Mouse (Mus musculus): ENCODE measurements around the gene Olfr1425.
"Not testable (repeated sequence)": the region's sequence is repeated elsewhere in the genome, so short reads cannot be mapped to it uniquely, and the experiment has no call there.

The Olfr1425 gene

DNA sequence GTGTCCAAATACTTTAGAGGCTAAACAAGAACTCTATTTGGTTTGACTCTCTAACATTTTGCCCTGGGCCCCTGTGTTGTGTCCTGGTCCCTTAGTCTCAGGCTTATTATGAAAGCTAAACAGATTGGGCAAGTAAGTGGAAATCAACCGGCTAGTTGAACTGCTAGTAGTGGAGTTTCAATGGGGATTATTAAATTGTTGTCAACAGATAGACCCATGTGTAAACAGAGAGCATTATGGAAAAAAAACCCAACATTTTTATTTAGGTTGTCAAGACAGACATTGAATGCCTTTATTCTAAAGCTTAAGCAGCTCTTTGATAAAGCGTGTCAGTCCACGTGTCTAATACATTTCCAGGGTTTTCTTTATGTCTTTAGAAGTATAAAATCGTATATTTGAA lies at the start of gene Olfr1425:
TSS of gene Olfr1425 (minus strand) at position 101 of the 400 bp plus-strand sequence.
- in situ Hi-C loops (cut with MboI): not testable (repeated sequence)

DNA sequence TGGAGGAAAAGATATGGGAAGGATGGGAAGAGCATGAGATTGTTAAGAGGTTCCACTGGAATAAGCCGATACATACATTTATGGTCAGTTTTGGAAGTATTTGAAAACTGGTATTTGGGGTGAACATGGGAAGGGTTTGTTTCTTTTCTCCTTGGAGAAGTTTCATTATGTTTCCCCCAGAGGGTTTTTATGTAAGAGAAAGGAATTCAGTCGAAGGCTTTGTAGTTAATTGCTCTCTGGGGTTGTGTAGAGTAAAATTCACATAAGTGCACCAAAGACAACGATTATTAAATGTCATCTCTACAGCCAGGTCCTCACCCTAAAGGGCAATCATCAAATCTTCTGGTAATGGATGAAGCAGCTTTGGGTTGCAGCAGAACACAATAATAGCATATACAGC lies 45.6 kb upstream of the Olfr1425 start, which contains the start of gene Olfr76:
TSS of gene Olfr76 (minus strand) at position 101 of the 400 bp plus-strand sequence.
- in situ Hi-C loops (cut with MboI): no loop called here

DNA sequence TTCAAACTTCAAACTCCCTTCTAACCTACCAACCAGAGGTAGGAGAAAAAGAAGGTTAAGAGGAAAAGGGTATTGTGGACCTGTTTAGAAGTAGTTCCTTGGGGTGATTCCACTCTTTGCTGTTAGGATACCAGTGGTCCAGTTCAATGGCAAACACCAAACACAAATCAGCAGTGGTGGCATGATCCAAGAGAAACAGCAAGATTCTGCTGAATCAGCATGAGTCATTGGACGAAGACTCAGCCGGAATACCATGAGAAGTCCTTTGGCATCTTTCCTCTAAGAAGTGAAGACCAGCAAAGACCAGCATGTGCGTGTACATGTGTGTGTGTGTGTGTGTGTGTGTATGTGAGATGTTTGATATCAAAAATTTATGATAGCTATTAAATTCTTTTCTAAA lies 38.9 kb upstream of the Olfr1425 start:
- in situ Hi-C loops (cut with MboI): no loop called here

DNA sequence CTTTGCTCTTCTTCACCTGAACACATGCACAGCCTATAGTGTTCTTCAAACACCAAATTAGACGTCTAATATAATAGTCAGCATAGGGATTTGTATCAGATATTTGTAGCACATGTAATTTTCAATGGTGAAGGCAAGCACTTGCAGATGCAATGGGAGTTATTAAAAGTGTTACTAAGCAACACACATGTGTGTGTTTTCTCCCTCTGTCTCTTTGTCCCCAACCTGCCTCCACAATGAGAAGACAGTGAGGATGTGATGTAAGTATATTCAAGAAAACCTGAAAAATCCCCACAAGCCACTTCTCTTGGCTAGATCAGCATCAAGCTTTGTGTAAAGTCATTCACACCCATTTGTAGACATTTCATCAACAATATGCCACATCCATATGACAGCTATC lies 38.3 kb upstream of the Olfr1425 start, which contains the start of gene Olfr1428:
TSS of gene Olfr1428 (minus strand) at position 101 of the 400 bp plus-strand sequence.
- in situ Hi-C loops (cut with MboI): no loop called here

DNA sequence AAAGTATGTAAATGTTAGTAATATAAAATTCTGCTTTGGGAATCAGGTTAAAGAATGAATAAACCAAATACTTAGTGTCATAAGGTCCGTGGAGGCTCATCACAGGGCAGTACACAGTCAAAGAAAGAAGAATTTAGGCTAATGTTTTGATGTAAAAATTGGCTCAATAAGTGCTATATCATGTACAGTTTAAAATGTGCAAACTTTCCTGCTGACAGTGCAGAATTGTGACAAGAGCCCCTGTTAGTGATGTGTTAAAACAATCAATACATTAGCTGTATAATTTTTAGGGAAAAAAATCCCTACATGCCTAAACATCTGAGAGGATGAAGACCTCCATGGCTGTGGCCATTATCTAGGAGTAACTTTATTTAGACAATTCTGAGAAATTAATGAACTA lies 36.3 kb upstream of the Olfr1425 start:
- in situ Hi-C loops (cut with MboI): no loop called here

DNA sequence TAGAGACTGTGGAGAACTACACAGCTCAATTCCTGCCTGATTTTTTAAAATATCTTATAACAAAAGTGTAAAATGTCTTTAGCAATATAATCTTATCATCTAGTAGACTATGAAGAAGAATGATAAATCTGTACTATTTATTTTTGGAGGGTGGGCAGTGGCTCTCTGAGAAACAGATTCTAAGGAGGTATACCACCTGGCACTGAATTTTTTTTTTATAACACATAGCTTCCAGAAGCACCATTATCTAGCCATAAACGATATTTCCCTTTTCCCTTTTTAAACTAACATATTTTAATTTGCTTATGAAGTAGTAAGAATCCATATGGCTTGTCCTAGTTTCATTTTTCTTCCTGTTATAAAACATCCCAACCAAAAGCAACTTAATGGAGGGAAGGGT lies 27.0 kb upstream of the Olfr1425 start:
- in situ Hi-C loops (cut with MboI): no loop called here

DNA sequence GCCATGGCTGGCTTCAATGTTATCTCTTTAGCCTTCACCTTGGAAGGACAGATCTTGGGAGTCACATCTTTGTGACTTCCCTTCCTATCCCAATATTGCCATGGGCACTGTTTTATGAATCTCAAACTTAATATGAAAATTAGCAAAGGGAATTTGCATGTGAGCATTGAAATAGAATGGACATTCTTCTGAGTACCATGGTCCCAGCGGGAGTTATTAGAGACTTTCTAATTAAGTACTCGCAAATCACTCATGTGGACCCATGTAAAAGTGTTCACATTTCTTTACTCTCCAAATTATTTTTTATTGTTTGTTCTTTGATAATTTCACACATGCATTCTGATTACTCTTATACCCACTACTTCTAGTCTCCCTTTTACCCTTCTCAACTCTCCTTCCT lies 25.7 kb upstream of the Olfr1425 start, which contains the start of gene Olfr1427:
TSS of gene Olfr1427 (minus strand) at position 101 of the 400 bp plus-strand sequence.
- in situ Hi-C loops (cut with MboI): no loop called here

DNA sequence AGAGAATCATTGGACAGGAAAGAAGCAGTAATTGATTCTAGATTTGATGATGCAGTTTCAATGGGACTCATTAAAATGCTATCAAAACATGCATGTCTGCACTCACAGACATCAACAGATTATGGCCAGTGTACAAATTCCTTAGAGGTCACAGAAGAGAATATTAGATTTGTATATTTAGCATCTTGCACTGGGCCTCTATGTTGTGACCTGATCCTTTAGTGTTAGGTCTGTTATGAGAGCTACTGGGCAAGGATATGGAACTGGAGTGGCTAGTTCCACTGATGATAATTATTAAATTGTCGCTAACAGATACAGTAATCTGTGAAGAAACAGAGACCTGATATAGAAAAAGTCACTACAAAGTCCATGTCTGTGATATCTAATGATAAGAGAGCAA lies 14.4 kb upstream of the Olfr1425 start, which contains the start of gene Olfr1426:
TSS of gene Olfr1426 (minus strand) at position 101 of the 400 bp plus-strand sequence.
- in situ Hi-C loops (cut with MboI): no loop called here

DNA sequence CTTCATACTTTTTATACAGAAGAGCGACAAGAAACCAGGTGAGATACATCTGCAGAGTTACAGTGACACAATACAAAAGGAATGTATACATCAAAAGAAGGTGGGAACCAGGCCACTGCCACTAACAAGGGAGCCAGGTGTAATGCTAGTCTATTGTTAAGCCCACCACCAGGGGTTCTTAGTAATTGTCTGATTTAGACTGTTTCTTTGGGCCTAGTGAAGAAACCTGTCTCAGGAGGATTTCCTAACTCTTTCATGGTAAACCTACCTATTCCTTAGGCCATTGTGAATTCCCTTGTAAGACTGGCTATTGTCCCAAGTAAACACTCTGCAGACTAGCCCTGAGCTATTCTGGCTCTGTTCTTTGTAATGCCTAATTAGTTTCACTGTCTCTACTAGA lies 8.0 kb downstream of the Olfr1425 start:
- in situ Hi-C loops (cut with MboI): not testable (repeated sequence)

DNA sequence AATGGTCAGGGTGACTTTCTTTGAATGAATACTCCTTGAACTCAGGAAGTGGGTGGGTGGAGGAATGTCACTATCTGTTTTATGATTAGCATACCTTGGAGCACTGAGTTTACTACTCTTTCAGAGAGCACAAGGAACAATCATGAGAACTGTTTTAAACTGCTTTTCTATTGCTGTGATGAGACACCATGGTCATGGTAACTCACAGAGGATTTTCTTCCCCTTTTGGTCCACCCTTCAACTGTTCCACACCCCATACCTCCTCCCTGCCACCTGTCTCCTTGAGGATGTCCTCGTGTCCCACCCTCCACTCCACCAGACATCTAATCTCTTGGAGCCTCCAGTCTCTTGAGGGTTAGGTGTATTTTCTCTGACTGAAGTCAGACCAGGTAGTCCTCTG lies 9.7 kb downstream of the Olfr1425 start:
- in situ Hi-C loops (cut with MboI): not testable (repeated sequence)

DNA sequence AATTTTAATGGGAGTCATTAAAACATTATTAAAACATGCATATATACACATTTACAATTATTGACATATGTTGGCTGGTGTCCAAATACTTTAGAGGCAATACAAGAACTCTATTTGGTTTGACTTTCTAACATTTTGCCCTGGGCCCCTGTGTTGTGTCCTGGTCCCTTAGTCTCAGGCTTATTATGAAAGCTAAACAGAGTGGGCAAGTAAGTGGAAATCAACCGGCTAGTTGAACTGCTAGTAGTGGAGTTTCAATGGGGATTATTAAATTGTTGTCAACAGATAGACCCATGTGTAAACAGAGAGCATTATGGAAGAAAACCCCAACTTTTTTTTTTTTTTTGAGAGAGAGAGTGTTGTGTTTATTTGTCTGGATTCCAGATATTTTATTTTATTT lies 14.9 kb downstream of the Olfr1425 start, which contains the start of gene Olfr1424:
TSS of gene Olfr1424 (minus strand) at position 101 of the 400 bp plus-strand sequence.
- in situ Hi-C loops (cut with MboI): not testable (repeated sequence)

DNA sequence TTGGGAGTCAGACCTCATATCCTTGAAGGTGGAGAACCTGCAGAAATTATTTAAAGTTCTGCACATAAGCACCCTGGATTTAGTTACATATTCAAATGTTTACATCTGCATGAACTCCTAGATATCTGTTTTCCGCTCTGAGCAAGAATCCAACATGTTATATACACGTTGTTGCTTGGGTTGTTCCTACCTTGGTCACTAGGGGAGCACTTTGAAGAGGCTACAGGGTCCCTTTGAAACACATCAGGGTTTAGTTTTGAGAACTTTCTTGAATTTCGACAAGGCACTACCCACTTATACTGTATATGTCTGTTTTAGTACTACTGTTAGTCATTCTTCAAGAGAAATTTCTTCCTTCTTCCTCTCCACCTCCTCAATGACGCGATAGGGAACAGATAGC lies 34.4 kb downstream of the Olfr1425 start:
- in situ Hi-C loops (cut with MboI): no loop called here

DNA sequence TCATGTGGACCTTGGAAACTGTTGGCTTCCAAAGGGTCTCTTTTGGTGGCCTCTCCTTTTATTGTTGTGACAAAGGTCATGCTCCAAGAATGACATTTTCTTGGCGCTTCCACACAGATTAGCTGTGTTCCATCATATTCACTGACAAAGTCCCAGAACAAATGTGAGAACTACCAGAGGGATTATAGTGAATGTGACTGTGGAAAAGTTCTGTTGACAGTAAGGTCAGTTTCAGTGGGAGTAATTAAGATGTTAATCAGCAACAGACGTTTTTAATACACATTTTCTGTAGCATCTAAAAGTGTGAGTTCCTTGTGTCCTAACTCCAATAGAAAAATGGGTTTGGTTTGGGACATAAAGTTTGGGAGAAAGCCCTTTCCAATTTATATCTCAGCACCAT lies 36.3 kb downstream of the Olfr1425 start, which contains the start of gene Olfr1423:
TSS of gene Olfr1423 (minus strand) at position 101 of the 400 bp plus-strand sequence.
- in situ Hi-C loops (cut with MboI): no loop called here

DNA sequence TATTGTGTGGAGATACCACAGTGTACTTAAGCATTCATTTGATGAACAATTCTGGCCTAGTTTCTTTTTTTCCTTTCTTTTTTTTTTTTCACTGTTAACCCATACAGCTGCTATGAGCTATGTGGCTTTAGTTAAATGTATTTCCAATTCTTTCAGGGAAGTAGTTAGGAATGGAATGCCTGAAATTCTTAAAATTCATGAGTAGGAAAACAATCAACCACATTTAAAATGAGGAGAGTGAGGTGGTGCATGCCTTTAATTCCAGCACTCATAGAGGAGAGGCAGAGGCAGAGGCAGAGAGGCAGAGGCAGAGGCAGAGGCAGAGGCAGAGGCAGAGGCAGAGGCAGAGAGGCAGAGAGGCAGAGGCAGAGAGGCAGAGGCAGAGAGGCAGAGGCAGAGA lies 39.8 kb downstream of the Olfr1425 start:
- in situ Hi-C loops (cut with MboI): no loop called here

DNA sequence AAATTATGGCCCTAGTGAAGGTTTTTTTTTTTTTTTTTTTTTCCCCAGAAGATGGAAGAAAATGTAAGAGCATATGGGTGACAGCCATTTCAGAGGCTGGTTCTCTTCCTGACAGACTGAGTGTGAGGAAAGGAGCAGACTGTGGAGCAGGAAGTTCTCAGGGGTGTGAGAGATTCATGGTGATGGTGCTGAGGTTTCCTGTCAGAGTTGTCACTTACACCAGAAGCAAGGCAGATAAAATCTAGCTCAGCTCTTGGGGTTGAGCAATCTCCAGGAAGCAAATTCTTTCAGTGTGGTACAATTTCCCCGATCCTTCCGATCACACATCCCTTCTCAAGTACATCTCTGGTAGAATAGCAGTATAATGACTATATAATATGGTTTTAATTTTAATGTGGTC lies 50.9 kb downstream of the Olfr1425 start:
- in situ Hi-C loops (cut with MboI): no loop called here

DNA sequence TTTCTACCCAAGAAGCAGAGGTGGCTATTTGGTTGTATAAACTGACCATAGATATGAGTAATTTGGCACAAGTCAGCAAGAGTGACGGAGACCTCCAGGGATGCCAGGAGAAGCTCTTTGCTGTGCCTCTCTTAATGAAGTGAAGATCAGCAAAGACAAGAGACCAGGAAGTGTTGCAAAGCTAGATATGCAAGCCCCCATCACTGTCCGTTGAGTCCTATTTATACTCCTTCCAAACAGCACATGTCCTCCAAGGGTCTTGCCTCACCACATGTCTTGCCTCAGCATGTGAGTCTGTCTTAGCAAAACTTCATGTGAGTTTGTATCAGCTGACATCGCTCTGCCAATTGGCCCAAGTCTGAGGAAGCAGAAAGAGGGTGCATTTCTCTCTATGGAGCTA lies 52.2 kb downstream of the Olfr1425 start:
- in situ Hi-C loops (cut with MboI): no loop called here

DNA sequence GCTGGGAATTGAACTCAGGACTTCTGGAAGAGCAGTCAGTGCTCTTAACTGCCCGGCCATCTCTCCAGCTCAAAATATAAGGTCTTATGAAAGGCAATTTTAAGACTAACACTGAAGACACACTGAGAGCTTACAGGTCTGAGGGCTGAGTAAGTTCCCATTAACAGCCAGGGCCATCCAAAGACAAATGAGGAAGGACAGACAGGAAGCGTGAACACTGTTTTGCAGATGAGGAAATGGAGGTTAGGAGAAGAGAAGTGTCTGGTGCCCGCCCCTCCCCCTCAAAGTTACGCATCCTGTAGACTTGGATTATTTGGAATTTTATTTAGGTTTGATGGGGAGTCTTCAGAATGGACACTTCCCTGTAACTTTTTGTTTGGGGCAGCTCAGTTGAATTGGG lies 53.4 kb downstream of the Olfr1425 start:
- in situ Hi-C loops (cut with MboI): loop anchor here (25.0 kb wide), 1 partner anchor 413 kb away; the partner anchor contains the start of gene Pfpl

All from mature B cell (primary cell).